Mouse (Mus musculus) liver, embryonic 18 days (tissue): Measurements from ENCODE around the gene 1810049J17Rik. TPM values are rescaled to one million over a fixed set of nuclear protein-coding genes. Genes with fewer than 3 reads are reported as not detected.

Experiments used
- polyA plus RNA-seq: library from polyadenylated mRNA; depleted of rRNA; stranded (reverse); fragments of >200 nt; gene quantifications from 2 replicates; pipeline ENCODE4 v1.2.3, GENCODE M21; 2012; rRNA removed

1810049J17Rik gene
- polyA plus RNA-seq = not detected in 2 replicates

GRCm38 (mm10) chr15:12321788-12322621 lies at the start of gene 1810049J17Rik:
Gene 1810049J17Rik (minus strand): TSS chr15:12321899.

GRCm38 (mm10) chr15:12321091-12321787 lies 460 bp downstream of the 1810049J17Rik start, which contains the start of gene Golph3:
Gene Golph3 (plus strand): TSS chr15:12321450.

Other genes with a start within 250 kb of the 1810049J17Rik start
- 19.5 and 19.9 TPM in 2 replicates for gene Zfr, start 204.1 kb downstream of the 1810049J17Rik start, polyA plus RNA-seq
- 5.9 and 6.3 TPM in 2 replicates for gene Mtmr12, start 116.9 kb downstream of the 1810049J17Rik start, polyA plus RNA-seq
- 32.6 and 34.9 TPM in 2 replicates for gene Golph3, start 449 bp downstream of the 1810049J17Rik start, polyA plus RNA-seq